Mouse (Mus musculus): ENCODE data around the gene Best2.

The Best2 gene

DNA sequence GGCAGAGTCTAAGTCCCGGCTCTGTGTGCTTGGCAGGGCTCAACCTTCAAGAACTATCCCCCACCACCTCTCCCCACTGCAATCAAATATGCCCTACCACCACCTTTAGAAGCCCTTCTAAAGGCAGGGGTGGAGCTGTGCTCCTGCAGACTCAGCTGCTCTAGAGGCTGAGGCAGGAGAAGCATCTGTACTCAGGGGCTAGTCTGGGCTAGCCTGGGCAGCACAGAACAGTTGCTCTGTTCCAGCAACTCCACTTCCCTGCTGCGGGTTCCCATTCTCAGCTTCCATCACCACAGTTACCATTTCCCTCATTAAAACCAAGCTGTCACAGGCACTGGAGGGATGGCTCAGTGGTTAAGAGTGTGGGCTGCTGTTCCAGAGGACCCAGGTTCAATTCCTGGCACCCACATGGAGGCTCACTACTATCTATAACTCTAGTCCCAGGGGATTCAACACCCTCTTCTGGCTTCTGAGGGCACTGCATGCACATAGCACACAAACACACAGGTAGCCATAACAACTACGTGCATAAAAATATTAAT, 7.3 kb upstream of the Best2 start:
- no peak for DNase-seq

DNA sequence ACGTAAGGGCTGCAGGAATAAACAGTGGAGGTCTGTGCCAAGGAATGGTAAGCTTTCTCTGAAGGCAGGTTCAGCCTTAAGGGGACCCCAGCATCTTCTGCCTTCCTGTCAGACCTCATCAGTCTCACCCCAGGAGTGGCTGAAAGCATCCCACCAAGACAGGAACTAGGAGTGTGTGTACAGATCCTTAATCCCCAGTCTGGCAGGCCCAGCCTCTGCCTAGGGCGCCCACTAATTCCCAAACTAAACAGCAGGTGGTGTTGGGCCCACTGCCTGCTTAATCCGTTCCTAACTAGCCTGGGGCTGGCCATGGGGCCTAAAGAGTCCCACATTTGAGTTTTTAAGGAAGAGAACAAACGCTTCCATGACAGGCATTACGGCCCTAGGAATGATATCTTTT, 2.9 kb upstream of the Best2 start:
- no peak for DNase-seq

DNA sequence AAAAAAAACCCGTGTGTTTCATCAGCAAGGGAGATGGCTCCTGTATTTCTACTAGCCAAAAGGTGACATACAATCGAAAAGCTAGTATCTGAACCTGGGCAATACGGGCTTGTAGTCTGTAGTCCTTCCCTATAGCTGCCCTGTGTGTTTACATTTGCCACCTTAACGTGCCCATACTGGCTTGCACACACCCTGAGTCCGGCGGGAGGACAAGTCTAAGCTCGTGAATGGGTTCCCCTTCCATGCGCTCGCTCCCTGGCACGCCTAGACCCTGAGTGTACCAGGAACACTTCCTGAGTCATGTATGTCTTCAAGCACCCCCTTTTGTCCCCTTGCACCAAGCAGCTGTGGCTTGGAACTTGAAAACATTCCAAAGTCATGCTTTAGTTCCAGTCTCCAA, 2.4 kb upstream of the Best2 start:
- DNase-seq, result no peak

DNA sequence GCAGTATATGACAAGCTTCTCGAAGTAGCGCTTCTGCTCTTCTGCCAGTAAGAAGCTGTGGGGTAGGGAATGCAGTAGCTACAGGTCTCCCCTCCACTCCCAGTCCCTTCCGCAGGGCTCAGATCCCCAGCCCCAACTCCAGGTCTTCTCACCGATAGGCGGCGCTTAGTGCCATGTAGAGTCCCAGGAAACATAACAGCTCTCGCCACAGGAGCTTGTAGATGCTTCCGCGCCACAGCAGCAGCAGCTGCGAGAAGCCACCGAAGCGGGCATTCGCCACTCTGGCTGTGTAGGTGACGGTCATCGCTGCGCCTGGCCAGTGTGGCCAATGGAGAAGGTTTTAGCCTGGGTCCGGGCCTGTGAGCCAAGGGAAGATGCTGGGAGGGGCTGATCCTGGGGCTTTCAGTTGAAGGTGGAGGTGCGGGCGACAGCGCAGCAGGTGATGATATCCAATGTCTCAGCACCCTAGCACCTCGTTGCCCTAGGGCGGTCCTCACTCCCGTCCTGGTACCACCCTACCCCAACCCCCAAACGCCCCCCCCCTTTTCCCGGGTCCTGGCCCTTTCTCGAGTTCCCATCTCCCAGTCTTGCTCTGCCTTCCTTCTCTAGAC, 996 bp downstream of the Best2 start:
- DNase-seq, result peak; percentile 72 to 81

DNA sequence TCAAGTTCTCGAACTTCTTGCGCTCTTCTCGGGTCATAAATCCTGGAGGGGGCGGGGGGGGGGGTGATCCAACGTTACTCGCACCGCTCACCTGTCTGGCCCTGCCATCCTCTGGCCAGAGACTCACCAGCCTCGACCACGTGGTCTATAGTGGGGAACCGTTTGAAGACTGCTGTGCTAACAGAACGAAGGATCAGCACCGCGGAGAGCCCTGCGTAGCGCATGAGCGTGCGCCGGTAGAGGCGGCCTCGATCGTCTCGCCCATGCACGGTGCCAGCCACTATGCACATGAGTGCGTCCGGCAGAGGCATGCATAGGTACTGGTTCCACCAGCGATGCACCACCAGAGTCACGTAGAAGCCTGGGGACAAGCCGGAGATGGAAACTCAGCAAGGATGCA, 3.1 kb downstream of the Best2 start:
- no peak for DNase-seq

DNA sequence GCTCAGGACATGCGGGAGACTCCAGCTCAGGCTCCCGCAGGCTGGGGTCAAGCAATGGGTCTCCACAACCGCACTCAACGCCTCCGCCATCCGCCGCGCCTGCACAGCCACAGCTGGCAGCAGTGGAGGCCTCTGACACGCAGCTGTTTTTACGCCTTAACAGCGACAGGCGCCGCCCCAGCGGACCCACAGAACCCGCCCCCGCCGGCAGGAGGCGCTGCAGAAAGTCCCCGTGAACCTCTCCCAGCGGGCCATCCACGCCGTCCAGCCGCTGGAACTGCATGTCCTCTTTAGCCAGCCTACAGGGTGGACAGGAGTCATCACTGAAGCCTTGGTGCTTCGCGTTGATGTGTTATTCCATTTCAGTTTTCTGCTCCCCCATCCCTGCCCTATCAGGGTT, 6.6 kb downstream of the Best2 start:
- DNase-seq, result peak; percentile 65 to 78

DNA sequence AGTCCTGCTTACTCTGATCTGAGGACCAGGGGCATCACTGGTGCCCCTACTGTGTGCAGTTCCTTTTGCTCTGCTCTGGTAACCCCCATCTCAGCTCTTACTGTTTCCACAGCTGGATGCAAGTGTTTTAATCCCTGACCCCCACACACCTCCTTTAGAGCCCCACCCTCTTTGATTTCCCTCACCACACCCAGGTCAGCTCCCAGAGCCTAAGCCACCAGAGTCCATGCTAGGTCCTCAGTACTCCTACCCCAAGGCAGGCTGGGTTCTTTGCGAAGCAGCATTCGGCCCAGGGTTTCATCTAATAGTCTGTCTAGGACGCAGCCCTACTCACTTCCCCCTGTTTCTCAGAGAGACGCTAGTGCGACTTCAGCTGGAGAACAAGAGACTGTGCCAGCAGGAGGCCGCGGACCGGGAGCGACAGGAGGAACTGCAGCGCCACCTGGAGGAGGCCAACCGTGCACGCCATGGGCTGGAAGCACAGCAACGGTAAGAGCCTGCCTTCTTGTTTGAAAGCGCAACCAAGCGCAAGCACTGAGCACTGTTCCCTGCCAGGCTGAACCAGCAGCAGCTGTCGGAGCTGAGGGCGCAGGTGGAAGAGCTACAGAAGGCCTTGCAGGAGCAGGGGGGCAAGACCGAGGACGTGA, 16.6 kb downstream of the Best2 start:
- DNase-seq, result peak; percentile 89 to 92

DNA sequence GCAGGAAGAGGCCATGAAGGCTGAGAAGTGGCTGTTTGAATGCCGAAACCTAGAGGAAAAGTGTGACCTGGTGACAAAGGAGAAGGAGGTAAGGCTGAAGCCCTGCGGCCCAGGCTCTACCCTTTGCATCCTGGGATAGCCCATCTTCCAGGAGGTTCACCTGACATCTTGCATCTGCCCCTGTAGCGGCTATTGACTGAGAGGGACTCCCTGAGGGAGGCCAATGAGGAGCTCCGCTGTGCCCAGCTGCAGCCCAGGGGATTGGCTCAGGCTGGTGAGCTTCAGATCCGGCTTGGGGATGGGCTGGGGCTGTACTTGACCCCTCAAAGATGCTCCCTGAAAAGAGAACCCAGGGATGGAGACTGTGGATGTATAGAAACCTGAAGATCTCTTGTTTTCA, 17.4 kb downstream of the Best2 start:
- DNase-seq, result no peak

DNA sequence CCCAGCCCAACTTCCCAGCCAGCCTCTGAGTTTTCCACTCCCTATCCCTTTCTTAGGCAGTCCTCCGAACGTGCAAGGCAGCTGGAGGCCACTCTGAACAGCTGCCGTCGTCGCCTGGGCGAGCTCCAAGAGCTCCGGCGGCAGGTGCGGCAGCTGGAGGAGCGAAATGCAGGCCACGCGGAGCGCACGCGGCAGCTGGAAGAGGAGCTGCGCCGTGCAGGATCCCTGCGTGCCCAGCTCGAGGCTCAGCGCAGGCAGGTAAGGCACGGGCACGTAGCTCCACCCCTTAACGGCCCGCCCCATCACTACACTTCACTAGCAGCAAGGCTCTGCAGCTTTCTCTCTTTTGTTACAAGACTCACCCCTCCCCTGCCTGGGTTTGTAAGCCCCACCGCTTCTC, 18.7 kb downstream of the Best2 start:
- no peak for DNase-seq

DNA sequence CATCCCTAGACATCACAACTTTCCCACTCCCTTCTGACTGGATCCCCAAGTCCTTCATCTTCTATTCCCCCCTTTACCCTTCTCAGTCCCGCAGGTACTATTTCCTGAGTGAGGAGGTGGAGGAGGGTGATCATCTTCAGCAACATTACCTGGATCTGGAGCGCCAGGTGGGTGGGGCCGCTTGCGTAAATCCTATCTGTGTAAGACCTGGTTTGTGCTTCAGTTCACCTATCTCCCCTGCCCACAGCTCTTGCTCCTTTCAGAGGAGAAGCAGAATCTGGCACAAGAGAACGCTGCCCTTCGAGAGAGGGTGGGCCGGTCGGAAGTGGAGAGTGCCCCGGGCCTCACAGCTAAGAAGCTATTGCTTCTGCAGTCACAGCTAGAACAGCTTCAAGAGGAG, 20.0 kb downstream of the Best2 start:
- DNase-seq, result no peak

DNA sequence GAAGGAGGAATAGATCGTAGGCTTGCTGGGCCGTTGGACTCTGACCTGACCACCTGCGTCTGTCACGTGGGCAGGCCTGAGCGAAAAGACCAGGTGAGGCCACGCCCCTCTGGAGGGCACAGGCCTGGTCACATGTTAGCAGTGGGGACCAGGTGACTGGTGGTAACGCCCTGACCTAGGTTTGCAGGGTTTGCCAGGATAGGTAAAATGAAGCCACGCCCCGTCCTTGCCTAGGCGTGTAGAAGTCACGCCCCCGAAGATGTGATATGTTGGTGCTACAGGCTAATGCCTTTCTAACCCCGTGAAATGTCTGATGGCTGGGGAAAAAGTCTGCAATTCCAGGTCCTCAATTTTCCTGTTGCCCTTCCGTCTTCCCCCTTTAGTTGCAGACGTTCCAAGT, 23.5 kb downstream of the Best2 start:
- DNase-seq, result peak; percentile 80 to 91

DNA sequence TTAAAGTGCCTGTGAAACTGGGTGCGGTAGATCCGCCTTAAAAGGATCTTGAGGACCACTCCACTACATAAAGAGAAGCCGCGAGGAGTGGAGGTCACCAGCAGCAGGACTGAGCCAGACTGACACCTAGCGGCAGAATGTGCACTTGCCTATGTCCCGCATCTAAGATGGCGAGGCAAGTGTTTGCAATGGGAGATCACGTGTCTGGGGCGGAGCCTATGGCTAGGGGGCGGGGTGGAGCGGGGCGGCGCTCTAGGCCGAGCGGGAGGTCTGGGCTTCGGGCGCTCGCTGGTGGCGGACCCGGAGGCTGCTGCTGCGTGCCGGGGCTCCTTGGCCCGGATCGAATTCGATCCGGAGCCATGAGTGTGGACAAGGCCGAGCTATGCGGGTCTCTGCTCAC, 24.0 kb downstream of the Best2 start, which contains the start of gene Hook2:
Gene Hook2 (plus strand): TSS at position 255 of the 400 bp plus-strand sequence.
- DNase-seq, result peak; percentile 98 to 99

DNA sequence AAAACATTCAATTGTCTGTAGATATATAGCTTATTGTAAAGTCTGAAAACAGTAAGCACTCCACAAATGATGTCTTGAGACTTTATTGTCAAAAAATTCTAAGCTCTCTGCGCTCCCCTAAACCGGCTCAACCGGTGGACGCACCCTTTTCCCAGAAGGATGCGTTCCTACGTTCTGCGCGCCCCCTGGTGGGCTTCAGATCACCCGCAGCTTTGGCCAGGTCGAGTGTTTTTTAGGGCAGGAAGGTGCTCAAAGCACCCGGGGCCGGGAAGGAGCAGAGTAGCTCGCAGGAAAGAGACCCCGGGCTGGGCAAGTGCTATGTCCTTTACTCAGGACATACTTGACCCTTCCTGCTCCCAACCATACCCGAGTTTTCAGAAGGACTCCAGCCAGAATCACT, 24.5 kb downstream of the Best2 start:
- DNase-seq, result peak; percentile 93 to 96

DNA sequence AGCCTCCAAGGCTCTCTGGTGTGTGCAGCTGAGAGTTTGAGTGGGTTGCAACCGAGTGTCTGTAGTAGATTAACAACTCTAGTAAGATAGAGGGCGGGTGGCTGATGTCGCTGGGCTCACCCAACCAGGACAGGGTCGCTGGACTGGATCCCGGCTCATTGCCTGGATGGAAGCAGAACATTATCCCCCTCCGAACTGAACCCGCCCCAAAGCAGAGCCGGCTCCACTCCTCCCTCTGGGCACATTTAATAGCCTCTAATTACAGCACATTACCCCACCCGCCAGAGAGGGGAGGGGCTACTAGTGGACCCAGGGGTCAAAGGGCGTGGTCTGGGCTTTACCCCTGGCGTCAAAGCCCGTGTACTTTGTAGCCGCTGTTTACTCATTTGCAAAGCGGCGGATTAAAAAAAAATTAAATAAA, 25.0 kb downstream of the Best2 start:
- peak; percentile 55 to 59 for DNase-seq

DNA sequence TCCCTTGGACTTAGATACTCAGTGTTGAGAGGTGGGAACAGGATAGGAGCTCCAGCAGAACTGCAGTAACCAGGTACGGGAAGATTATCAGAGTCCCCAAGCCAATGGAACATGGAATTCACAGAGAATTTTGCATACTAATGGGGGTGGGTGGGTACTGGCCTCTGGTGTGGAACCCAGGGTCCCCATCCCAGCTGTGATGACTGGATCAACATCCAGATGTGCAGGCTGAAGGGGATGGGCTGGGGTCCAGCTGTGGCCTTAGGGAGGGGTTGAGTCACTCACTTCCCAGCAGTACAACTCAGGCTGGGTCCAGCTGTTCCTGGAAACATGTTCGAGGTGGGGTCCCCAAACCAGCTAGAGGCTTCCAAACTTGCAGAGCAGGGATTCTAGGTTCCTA, 26.4 kb downstream of the Best2 start:
- no peak for DNase-seq

DNA sequence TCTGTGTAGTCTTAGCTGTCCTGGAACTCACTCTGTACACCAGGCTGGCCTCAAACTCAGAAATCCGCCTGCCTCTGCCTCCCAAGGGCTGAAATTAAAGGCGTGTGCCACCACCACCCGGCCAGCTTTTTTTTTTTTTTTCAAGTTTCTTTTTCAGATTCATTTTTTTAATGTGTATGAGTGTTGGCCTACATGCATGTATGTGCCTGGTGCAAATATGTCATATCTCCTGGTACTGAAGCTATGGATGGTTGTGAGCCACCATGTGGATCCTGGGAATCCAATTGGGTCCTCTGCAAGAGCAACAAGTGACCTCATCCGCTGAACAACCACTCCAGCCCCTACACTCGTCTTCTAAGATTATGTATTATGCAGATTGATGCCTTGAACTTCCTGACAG, 26.9 kb downstream of the Best2 start:
- no peak for DNase-seq

DNA sequence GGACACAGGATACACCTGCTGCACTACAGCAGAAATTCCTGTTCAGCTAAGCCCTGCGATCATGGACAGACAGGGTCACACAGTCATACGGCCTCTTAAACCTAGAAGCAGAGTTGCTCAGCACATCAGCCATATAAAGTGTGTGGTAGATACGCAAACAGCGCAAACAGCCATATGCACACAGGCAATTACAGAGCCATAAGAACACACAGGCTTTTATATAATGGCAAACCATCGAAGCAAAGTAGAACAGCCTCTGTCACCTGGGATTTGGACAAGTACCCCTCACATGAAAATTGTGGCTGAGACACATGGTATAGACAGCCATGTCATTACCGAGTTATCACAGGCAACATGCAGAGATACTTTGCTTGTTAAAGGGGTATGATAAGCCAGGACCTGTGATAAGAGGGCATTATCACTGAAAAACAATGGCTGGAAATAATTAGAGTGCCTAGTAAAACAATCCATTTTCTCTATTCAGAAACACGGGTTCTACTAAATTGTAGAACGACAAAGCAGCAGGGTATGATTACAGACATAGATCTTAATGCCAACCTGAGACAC, 27.9 kb downstream of the Best2 start:
- DNase-seq, result no peak

DNA sequence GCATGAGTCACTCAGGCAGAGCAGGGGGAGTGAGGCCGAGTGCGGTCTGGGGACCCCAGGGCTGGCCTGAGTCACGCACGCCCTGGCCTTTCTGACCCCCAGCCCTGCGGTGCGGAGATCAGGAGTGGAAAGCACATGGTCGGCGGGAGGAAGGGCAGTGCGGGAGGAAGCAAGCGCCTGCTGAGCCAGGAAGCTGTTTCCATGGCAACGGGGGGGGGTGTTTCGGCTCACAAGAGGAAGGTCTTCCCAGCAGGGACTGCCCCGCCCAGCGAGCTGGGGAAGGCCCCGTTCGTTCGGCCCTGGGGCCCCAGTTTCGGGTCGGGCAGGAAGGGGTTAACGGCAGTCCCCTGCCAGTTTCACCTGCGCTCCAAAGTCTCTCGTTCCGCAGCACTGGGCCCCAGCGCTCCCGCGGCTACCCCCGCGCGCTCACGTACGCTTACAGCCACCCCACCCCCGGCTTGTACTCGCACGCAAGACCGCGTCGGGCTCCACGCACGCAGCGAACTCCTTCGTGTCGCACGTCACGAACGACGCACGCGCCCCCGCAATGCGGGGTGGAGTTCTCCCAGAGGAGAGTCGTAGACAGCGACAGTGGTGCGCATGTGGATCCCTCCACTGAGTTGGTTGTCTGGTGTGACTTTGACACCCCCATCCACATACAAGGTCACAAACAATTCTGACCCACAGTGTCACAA, 28.5 kb downstream of the Best2 start:
- DNase-seq, result peak; percentile 94 to 95

DNA sequence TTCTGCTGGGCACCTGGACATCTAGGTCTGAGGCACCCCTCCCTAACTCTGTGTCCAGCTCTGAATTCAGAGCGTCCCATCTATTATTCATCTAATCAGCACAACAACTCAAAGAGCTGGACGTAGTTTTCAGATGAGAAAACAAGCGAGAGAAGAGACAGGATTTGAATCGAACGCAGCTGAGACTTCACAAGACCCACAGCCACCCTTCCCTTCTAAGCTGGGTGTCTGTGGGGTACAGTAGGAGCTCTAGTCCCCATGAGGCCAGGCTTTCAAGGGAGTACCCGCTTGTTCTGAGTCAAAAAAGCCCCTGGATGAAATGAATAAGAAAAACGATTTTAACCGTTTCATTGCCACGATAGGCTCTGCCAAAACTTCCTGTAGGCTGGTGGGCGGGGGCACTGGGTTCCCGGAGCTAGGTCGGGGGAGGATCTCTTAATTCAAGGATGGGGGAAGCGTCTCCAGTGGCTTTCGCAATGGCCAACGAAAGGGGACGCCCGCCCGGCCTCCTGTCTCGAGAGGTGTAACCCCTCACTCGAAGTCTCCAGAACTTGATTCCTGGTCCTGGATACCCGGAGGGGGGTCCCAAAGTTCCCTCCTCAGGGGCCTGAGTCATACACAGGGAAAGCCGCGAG, 29.2 kb downstream of the Best2 start:
- peak; percentile 66 to 67 for DNase-seq

DNA sequence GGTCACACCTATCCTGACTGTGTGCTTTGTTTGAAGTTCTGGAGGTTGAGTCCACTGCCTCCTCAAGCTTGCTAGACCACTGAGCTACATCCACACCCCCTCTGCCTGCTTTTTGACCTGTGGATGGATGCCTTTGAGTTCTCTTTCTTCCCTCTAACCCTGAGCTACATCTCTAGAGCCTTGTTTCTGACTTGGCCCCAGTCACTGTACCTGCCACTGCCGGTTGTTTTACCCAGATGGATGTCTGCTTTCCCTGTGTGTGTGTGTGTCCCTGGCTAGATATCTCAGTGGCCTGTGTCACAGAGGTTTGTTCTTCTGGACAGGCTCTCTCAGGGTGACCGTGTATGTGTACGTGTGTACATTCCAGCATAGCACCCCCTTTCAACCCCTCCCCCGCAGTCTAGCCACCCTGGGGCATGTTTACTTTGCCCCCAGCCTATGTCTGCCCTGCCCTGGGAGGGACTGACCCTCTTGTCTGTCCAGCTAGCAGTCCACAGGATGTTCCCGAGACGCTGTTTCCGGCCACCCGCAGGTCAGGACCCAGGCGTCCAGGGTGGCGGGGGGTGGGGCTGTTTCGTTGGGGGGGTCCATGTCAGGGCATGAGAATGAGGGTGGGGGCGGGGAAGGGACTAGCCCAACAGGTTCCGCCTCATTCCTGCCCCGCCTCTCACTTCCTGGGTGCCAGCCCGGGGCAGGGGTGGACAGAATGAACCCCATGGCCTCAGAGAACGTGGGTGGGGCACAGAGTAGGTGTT, 29.9 kb downstream of the Best2 start:
- DNase-seq, result peak; percentile 75 to 87

DNA sequence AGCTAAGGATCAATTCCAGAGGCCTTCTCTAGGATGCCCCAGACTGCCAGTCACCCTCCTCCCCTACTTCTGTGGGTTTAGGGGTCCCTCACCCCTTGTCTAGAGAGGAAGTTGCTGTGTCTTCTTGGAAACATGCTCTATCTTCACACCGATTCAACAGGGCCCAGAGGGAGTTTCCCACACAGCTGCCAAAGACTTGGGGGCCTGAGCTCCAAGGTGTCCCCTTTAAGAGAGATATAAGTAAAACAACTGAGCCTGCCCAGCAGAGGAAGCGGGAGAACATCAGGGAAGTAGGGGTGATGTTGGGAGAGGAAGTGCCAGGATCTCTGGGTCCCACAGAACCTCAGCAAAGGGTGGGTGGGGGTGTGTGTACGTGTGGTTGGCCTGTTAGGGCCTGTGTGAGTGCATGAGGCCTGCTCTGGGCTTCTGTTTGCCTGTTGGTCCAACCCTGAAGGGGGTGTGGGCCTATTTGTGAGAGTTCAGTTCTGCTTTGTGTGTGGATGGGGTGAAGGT, 31.8 kb downstream of the Best2 start:
- peak; percentile 51 to 56 for DNase-seq

Data from lung, postnatal 4 days (tissue).